Mouse (Mus musculus): ENCODE measurements around the gene Rpl41. TPM values are rescaled to one million over a fixed set of nuclear protein-coding genes. Genes with fewer than 3 reads are reported as not detected.

Rpl41 gene
- total and polyA plus RNA-seq, 3 experiments: 867 to 1,598 (median 1,453) TPM

GRCm38 (mm10) chr10:128589464-128590192 is 40.5 kb upstream of the Rpl41 start, which contains the start of gene Erbb3:
TSS of gene Erbb3 (minus strand) at chr10:128589652.
- Histone ChIP-seq H3K27me3 (ENCODE audit: control insufficient read depth, insufficient read depth, low read length) (no peaks in the 10 kb centered on the region), H3K27ac (no peak within 1 kb of the TSS; the same call in 1 of the 2 replicates), H3K4me3 (peak within 1 kb of the TSS; percentile 71), H3K79me2 (replicated peaks; ENCODE audit: control insufficient read depth, insufficient read depth, low read length) (no peaks in the 10 kb centered on the region), H3K9ac (ENCODE audit: low read depth, low read length) (peak within 1 kb of the TSS; percentile 70), H3K36me3 (ENCODE audit: control insufficient read depth, insufficient read depth, low read length) (no peaks in the 10 kb centered on the region), H3K4me1 (ENCODE audit: control insufficient read depth, insufficient read depth, low read length) (no peaks in the 10 kb centered on the region)
- under 1% methylated on average over 43 of the region's 43 CpGs for WGBS
- intact Hi-C loops (cut with DNase I): loop anchor here (2.0 kb wide), 1 partner anchor 23 kb away; no protein-coding TSS in a partner anchor
- TF ChIP-seq POLR2A (IDR thresholded peaks at IDR 0.05; ENCODE audit: insufficient read depth, low read depth, low read length) (no peak), EP300 (IDR thresholded peaks at IDR 0.05; ENCODE audit: insufficient read depth, low read depth, low read length) (no peak), CTCF (IDR thresholded peaks at IDR 0.05) (no peak)
- DNase-seq: peak; percentile 58 to 62

- 12% methylated on average over 23 of the region's 23 CpGs for WGBS
- no peaks in the 10 kb centered on the region for H3K4me1 ChIP-seq (ENCODE audit: control insufficient read depth, insufficient read depth, low read length)
- H3K36me3 ChIP-seq (ENCODE audit: control insufficient read depth, insufficient read depth, low read length): no peaks in the 10 kb centered on the region
- no peaks in the 10 kb centered on the region for H3K79me2 ChIP-seq (replicated peaks; ENCODE audit: control insufficient read depth, insufficient read depth, low read length)
- H3K9ac ChIP-seq (ENCODE audit: low read depth, low read length): 0 out of 2 replicates have a peak overlapping the region, but pooled peaks have one; percentile 20
- no peaks in the 10 kb centered on the region for H3K27me3 ChIP-seq (ENCODE audit: control insufficient read depth, insufficient read depth, low read length)
- peak overlapping the region; percentile 71 for H3K4me3 ChIP-seq
- intact Hi-C loops (cut with DNase I): no loop called here
- TF ChIP-seq CTCF (IDR thresholded peaks at IDR 0.05): no peak
- no peak for TF ChIP-seq EP300 (IDR thresholded peaks at IDR 0.05; ENCODE audit: insufficient read depth, low read depth, low read length)
- no peak for TF ChIP-seq POLR2A (IDR thresholded peaks at IDR 0.05; ENCODE audit: insufficient read depth, low read depth, low read length)
- no peak overlapping the region for H3K27ac ChIP-seq
- DNase-seq: no peak
Observed at GRCm38 (mm10) chr10:128588775-128589463, 39.8 kb upstream of the Rpl41 start.

GRCm38 (mm10) chr10:128588136-128588535 is 39.0 kb upstream of the Rpl41 start:
- Histone ChIP-seq H3K27me3 (ENCODE audit: control insufficient read depth, insufficient read depth, low read length) (no peaks in the 10 kb centered on the region), H3K4me1 (ENCODE audit: control insufficient read depth, insufficient read depth, low read length) (no peaks in the 10 kb centered on the region), H3K79me2 (replicated peaks; ENCODE audit: control insufficient read depth, insufficient read depth, low read length) (no peaks in the 10 kb centered on the region), H3K9ac (ENCODE audit: low read depth, low read length) (no peak overlapping the region), H3K27ac (no peak overlapping the region), H3K4me3 (no peak overlapping the region), H3K36me3 (ENCODE audit: control insufficient read depth, insufficient read depth, low read length) (no peaks in the 10 kb centered on the region)
- intact Hi-C loops (cut with DNase I): no loop called here
- 52% methylated on average over 1 of the region's 1 CpGs for WGBS
- TF ChIP-seq EP300 (IDR thresholded peaks at IDR 0.05; ENCODE audit: insufficient read depth, low read depth, low read length): no peak
- no peak for TF ChIP-seq POLR2A (IDR thresholded peaks at IDR 0.05; ENCODE audit: insufficient read depth, low read depth, low read length)
- TF ChIP-seq CTCF (IDR thresholded peaks at IDR 0.05): no peak
- no peak for DNase-seq

GRCm38 (mm10) chr10:128587697-128588096 is 38.6 kb upstream of the Rpl41 start:
- intact Hi-C loops (cut with DNase I): no loop called here
- H3K4me1 ChIP-seq (ENCODE audit: control insufficient read depth, insufficient read depth, low read length): no peaks in the 10 kb centered on the region
- H3K27me3 ChIP-seq (ENCODE audit: control insufficient read depth, insufficient read depth, low read length): no peaks in the 10 kb centered on the region
- no peaks in the 10 kb centered on the region for H3K79me2 ChIP-seq (replicated peaks; ENCODE audit: control insufficient read depth, insufficient read depth, low read length)
- no peak overlapping the region for H3K9ac ChIP-seq (ENCODE audit: low read depth, low read length)
- no peak for DNase-seq
- no peak overlapping the region for H3K27ac ChIP-seq
- H3K36me3 ChIP-seq (ENCODE audit: control insufficient read depth, insufficient read depth, low read length): no peaks in the 10 kb centered on the region
- no peak overlapping the region for H3K4me3 ChIP-seq
- TF ChIP-seq CTCF (IDR thresholded peaks at IDR 0.05) (no peak), EP300 (IDR thresholded peaks at IDR 0.05; ENCODE audit: insufficient read depth, low read depth, low read length) (no peak), POLR2A (IDR thresholded peaks at IDR 0.05; ENCODE audit: insufficient read depth, low read depth, low read length) (no peak)
- 64% methylated on average over 8 of the region's 8 CpGs for WGBS

GRCm38 (mm10) chr10:128587120-128587519 is 38.0 kb upstream of the Rpl41 start:
- no peak for DNase-seq
- 68% methylated on average over 4 of the region's 4 CpGs for WGBS
- H3K27ac ChIP-seq: no peak overlapping the region
- TF ChIP-seq CTCF (IDR thresholded peaks at IDR 0.05): no peak
- no peak for TF ChIP-seq POLR2A (IDR thresholded peaks at IDR 0.05; ENCODE audit: insufficient read depth, low read depth, low read length)
- TF ChIP-seq EP300 (IDR thresholded peaks at IDR 0.05; ENCODE audit: insufficient read depth, low read depth, low read length): no peak
- intact Hi-C loops (cut with DNase I): no loop called here
- H3K4me3 ChIP-seq: no peak overlapping the region
- H3K36me3 ChIP-seq (ENCODE audit: control insufficient read depth, insufficient read depth, low read length): no peaks in the 10 kb centered on the region
- no peaks in the 10 kb centered on the region for H3K27me3 ChIP-seq (ENCODE audit: control insufficient read depth, insufficient read depth, low read length)
- H3K79me2 ChIP-seq (replicated peaks; ENCODE audit: control insufficient read depth, insufficient read depth, low read length): no peaks in the 10 kb centered on the region
- H3K4me1 ChIP-seq (ENCODE audit: control insufficient read depth, insufficient read depth, low read length): no peaks in the 10 kb centered on the region
- H3K9ac ChIP-seq (ENCODE audit: low read depth, low read length): no peak overlapping the region

GRCm38 (mm10) chr10:128586546-128586945 is 37.4 kb upstream of the Rpl41 start:
- WGBS: 30% methylated on average over 1 of the region's 1 CpGs
- H3K4me1 ChIP-seq (ENCODE audit: control insufficient read depth, insufficient read depth, low read length): no peaks in the 10 kb centered on the region
- H3K36me3 ChIP-seq (ENCODE audit: control insufficient read depth, insufficient read depth, low read length): no peaks in the 10 kb centered on the region
- no peak overlapping the region for H3K27ac ChIP-seq
- H3K4me3 ChIP-seq: no peak overlapping the region
- DNase-seq: no peak
- no peaks in the 10 kb centered on the region for H3K79me2 ChIP-seq (replicated peaks; ENCODE audit: control insufficient read depth, insufficient read depth, low read length)
- H3K9ac ChIP-seq (ENCODE audit: low read depth, low read length): no peak overlapping the region
- no peaks in the 10 kb centered on the region for H3K27me3 ChIP-seq (ENCODE audit: control insufficient read depth, insufficient read depth, low read length)
- TF ChIP-seq EP300 (IDR thresholded peaks at IDR 0.05; ENCODE audit: insufficient read depth, low read depth, low read length) (no peak), CTCF (IDR thresholded peaks at IDR 0.05) (no peak), POLR2A (IDR thresholded peaks at IDR 0.05; ENCODE audit: insufficient read depth, low read depth, low read length) (no peak)
- intact Hi-C loops (cut with DNase I): no loop called here
